Mouse (Mus musculus) left cerebral cortex, postnatal 4 days (tissue): ENCODE results near the gene Zc3h14. TPM values are rescaled to one million over a fixed set of nuclear protein-coding genes. Genes with fewer than 3 reads are reported as not detected.
A peak's percentile ranks its signal among the peaks of the same experiment; 100 is the strongest.

Source experiments
- DNase-seq: peaks from one replicate; pipeline ENCODE4 v3.0.0-alpha.2; 2022
- intact Hi-C: fragments of 180-260 bp; cut with DNase I; formaldehyde crosslinking; loops from one replicate; pipeline ENCODE4 v1.15.1; 2025
- total RNA-seq, 2 experiments: library from RNA; stranded (reverse); gene quantifications; 2 replicates each; pipeline ENCODE4 v1.2.3; 2021

The Zc3h14 gene
- total RNA-seq = 100 to 1,000 TPM; 122 to 123 TPM

DNA sequence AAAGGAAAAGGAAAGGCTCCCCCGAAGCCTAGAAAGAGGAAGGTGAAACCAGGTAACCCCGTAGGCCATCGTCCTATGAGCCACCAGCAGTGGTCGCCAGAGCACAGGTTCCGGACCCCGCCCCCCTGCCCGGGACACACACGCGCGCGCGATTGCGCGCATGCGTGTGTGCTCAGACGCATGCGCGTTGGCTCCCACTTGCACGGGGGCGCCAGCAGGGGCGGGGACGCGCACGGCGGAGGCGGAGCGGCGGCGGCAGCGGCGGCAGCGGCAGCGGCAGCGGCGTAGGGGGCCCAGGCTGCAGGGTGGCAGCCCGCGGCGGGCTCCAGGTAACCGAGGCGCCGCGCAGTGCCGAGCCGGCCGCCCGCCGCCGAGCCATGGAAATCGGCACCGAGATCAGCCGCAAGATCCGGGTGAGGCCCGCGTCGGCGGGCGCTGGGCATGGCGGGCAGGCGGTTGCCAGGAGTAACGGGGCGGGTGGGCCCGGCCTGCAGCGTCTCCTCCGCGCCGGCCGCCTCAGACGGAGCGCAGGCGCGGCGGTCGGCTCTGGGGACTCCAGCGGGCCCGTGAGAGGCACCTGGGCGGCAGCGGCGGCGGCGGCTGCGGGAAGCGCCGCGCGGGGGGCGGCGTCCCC is at the start of gene Zc3h14:
Zc3h14 (plus strand) TSS at position 219 of the 634 bp plus-strand sequence.
- peak; percentile 97 for DNase-seq
- intact Hi-C loops = loop anchor here (5.0 kb wide), 1 partner anchor 75 kb away; no protein-coding TSS in a partner anchor

DNA sequence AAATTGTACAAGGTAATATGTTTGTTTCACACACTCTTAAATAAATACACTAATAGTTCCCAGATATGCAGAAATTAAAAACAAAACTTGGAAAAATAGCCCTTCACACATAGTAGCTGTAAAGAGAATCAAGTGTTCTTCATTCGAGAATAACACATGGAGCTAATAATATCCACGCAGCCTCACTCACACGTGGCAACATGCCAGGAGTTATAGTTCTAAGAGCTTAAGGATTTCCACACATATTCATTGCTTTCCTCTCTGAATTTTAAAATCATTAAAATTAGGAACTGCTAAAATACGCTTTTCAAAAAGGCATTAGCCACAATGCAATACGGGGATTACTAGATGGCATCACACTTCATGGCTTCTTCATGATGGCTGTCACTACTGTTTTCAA is 49.6 kb upstream of the Zc3h14 start:
- intact Hi-C loops = no loop called here
- no peak for DNase-seq

DNA sequence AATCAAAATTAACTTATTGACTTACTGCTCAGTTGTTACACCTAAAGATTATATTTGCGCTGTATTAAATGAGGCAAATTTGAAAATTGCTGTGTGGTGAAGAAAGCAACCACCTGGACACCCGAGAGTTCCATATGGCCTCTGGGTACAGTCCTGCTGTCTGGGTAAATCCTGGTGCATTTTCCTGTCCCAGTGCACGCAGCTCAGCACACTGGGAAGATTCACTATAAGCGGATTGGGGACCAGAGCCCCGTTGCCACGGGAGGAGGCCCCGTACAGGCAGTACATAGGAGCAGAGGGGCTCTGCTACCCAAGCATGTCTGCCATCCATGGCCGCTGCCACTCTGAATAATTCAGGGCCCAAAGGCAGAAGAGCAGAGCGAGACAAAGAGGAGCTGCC is 45.2 kb upstream of the Zc3h14 start:
- intact Hi-C loops = no loop called here
- DNase-seq = peak; percentile 42

DNA sequence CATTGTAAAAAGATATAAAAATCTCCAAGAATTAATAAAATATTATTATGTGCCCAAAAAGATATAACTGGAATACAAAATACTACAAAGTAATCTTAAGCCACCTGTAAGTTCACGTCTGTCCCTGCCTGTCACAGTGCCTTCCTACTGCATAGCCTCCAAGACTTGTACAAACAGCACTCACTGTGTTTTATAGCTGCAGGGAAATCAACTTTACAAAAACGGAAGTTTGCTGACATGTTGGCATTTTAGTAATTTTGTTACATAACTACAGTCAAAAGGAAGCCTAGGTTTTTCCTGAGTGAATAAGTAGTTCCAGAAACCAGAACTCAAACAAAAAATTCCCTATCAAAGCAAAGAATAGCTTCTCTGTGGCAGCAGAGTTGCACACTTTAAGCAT is 43.2 kb upstream of the Zc3h14 start:
- no peak for DNase-seq
- intact Hi-C loops = no loop called here

DNA sequence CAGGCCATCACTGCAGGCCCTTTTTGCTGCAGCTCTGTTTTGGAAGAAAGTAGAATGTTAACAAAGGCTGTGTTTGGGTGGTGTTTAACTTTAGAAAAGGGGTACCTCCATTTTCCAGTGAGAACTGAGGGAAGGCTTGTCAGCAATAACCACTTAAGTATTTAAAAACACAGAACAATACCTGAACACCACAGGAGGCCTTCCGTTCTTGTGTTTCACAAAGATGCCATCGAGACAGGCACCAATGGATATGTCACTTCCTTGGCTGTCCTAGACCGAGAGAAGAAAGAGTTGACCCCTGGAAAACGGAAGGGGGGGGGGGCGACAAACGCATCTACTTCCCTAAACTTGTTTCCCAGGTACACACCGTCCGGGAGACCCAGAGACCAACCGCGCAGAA is 42.8 kb upstream of the Zc3h14 start:
- no peak for DNase-seq
- intact Hi-C loops = no loop called here

DNA sequence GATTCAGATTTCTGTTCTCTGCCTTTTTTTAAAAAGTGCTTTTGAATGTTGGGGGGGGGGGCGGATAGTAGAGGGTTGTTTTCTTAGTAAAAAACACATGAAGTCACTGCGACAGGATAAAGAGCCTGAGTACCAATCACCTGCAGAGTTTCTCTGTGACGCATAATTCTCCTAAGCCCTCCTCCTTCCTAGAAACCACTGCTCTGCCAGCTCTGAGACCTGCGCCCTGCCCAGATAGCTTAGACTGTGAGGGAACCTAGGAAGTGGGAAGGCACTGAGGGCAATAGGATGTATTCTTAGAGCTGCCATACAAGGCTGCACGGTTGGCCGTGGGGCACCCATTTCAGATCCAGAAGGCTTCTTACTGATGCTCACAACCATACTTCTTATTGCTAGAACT is 33.9 kb upstream of the Zc3h14 start:
- DNase-seq = no peak
- intact Hi-C loops = no loop called here

DNA sequence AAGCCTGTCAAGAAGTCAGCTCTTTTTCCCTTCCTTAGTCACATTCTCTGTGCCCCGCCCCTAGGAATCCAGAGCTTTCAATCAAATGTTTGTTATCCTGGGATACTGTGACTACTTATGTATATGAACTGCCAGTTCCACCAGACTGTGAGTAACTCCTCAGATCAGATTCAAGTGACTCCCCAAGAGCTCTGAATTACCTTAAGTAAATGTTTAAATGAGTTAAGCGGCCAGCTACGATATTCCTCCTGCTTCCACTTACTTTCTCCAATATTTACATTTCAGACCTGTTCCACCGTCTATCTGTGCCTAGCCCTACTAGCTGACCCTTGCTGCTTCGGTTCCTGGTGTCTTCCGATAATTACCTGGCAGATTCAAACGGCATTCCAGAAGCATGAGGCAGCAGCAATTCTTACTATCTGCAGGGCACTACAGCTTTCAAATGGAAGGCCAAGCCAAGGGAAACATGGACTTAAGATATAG is 33.1 kb upstream of the Zc3h14 start:
- intact Hi-C loops = no loop called here
- DNase-seq = no peak

DNA sequence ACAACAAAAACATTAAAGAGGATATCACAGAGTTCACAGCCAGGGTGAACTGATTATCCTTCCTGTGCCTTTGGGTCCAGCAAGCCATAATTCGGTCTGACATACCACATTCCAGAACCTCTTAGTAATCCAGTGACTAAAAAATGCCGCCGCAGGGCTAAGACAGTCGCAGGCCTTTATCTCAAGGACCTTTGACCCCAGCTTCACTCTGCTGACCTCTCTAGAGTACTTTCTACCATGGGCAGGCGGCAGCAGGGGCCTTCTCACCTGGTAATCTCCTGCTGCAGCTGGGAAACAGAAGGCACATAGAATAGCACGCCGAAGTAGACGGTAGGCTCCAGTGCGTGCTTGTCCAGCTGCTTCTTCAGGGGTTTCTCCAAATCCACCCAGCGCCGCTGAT is 32.0 kb upstream of the Zc3h14 start:
- intact Hi-C loops = no loop called here
- DNase-seq = no peak

DNA sequence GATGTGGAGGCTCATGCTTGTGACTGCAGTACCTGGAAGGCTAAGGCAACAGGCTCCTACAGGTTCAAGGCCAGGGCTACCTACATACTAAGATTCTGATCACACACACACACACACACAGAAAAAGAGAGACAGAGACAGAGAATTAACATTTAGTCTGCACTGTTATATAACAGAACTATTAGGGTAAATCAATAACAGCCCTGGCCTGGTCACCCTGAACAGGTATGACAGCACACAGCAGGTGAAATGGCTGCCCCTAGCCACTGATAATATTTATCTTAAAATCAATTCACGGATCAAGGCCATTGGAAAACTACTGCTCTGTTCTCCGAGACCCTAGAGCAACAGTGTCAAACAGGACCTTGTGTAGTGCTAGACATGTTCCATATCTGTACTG is 30.6 kb upstream of the Zc3h14 start:
- no peak for DNase-seq
- intact Hi-C loops = no loop called here

DNA sequence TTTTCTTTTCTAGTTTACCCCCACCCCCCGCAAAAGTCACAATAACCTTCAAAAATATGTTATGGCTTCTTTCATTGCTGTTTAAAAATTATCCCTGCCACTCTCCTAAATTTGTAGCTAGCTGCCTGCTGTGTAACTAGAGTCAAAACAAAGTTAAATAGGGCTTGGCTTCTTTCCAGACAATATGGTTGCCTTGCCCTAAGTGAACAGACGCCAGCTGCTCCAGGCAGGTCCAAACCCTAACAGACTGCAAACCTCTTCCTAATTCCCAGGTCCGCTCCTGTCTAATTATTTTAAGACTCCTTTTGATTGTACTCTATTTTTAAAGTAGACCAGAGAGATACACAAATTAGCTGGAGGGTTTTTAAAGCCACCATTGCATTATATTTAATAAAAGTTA is 26.1 kb upstream of the Zc3h14 start:
- DNase-seq = peak; percentile 21
- intact Hi-C loops = no loop called here

DNA sequence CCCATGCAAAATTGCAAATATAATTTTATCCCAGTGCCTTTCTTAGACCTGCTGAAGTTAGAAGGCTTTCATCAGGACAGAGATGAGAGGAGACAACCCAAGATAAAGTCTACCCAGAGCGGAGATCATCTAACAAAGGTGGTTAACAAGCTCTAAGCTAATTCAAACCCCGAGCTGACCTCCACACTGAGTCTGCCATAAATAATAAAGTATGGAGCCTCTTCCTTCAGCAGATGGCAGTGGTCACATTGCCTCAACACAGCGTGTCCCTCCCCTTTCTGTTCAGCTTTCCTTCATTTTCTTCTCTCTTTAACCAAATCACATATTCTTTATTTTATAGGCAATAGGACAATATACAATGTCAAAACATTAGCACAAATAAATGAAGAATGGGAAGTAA is 25.7 kb upstream of the Zc3h14 start:
- intact Hi-C loops = no loop called here
- no peak for DNase-seq

DNA sequence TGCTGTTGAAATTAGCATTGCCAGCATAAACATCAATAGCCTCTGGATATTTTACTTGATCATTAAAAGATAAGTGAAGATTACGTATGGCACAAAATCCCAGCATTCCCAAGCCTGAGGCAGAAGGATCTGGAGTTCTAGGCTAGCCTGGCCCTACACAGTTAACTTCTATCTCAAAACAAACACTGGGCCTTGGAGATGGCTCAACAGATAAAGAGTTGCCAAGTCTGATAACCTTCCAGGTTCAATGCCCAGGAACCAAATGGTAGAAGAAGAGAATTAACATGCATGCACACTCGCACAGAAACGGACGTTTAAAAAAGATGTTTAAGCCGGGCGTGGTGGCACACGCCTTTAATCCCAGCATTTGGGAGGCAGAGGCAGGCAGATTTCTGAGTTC is 22.5 kb upstream of the Zc3h14 start:
- no peak for DNase-seq
- intact Hi-C loops = no loop called here

DNA sequence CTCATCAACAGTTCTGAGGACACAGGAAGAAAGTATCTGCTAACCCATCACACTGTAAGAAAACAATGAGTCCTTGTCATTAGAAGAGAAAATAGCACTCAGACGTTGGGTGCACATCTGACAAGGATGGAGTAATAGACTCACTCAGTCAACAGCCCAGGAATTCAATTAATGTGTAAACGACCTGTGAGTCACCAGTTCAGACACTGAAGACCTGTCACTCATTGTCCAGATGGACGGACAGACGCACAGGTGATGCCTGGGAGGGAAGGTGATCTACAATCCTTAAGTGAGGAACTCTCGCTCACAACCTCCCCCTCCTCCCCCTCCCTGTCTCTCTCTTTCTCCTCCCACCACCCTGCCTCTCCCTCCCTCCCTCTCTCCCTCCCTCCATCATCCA is 21.8 kb upstream of the Zc3h14 start:
- no peak for DNase-seq
- intact Hi-C loops = no loop called here

DNA sequence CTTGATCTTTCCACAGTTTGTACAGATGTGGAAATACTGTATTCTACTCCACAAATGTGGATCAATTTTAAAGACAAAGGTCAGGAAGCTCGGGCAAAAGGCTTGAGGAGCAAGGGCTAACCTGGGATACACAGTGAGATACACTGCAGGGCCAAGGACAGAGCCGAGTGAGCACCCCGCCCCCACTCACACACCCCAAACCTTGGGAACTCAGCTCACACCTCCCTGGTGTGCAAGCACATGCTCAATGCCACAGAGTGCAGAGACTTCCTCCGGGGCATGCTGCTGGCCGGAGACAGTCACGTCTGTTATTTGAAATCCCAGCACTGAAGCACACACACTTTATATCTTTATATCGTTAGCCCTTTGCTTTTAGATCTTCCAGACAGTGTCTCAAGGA is 20.7 kb upstream of the Zc3h14 start:
- intact Hi-C loops = no loop called here
- DNase-seq = no peak

DNA sequence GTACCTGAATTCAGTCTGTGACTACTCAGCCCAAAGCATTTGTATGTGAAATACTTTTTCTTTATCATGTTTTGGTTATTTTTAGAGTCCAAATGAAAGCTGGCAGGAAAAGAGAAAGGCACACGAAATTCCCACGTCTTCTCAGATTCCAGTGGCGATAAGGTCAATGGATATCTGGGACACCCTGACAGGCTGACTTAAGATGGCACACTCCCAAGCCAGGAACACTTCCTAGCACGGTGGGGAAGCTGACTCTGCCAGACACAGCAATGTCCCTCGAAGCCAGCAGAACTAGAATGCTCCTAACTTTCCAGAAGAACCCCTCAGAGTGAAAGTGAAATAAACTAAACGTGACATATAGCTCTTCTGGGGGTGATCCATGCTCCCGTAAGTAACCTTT is 19.6 kb upstream of the Zc3h14 start:
- intact Hi-C loops = no loop called here
- no peak for DNase-seq

DNA sequence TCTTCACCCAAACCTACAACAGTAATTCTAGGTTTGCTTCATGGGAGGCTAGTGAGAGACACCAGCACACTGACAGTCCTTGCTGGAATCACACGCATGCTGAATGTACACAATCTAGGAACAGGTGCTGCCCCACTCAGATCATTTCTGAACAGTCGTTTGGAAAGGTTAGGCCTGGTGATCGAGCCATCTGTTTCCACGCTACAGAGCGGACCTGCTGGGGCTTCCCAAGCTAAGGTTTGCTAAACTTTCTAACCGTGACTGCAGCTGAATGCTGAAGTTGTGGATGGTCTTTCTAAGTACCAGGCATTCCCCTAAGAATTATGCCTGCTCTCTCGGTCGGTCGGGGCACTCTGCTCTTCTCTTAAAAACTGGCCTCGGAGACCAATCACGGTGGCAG is 16.1 kb upstream of the Zc3h14 start:
- intact Hi-C loops = no loop called here

DNA sequence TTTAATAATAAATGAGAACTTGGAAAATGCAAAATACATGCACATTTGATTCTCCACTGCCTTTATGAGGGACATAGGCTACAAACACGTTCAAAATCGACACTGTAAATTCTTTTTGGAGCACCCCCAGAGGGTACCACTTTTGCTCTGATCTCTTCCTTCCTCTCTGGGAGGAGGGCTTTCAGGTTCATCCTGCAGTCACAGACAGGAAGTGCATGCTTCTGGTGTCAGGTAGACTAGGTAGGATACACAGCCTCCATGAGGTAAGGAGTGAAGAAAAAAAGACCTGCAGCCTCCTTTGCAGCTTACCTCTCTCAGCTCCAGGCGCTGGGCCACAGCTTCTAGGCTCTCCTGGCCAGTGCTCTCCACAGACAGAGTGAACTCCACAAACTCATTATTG is 13.6 kb upstream of the Zc3h14 start:
- intact Hi-C loops = no loop called here
- DNase-seq = no peak

More for the DNA sequence above, 16.1 kb upstream of the Zc3h14 start:
- no peak for DNase-seq

DNA sequence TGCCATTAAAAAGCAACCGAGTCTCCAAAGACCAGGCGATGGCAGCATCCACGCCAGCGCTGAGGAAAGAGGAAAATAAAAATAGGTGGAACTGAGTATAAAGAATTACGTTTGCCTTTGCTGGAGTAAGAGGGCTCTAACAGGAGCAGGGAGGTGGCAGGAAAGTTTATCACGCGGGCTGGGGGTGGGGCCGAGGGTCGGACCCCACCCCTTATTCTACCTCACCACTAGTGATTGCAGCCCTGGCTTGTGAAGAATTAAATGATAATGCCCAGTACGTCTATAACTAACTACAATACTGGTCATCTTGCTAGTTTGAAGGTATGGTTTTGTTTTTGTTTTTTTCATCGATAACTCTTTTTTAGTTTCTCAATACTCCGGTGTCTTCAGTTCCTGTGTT is 13.0 kb upstream of the Zc3h14 start:
- intact Hi-C loops = no loop called here
- no peak for DNase-seq

DNA sequence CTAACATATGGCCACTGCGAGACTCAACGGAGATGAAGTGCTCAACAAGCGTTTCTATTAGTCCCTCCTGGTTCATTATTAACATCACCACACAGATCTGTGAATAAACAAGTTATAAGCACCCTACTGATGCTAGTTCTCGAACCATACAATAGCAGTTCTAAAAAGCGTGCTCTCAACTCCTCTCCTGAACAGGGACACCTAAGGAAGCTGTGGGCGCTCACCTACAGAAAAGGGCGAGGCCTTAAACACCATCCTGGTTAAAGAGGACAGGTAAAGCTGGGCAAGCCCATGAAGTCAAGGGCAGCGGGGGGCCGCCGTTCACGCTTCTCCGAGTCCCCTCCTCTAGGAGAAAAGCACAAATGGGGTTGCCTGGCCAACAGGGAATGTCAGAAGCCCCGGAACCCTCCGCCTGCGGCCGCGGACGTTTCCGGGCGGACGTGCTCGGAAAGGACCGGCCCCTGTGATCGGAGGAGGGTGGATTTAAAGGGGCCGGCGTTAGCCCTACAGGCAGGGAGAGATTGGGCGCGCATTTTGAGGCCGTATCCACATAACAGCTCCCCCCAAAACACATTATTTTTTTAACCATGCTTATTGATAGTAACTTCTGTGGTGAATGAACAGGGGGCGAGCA is 12.4 kb upstream of the Zc3h14 start:
- DNase-seq = peak; percentile 90
- intact Hi-C loops = no loop called here

DNA sequence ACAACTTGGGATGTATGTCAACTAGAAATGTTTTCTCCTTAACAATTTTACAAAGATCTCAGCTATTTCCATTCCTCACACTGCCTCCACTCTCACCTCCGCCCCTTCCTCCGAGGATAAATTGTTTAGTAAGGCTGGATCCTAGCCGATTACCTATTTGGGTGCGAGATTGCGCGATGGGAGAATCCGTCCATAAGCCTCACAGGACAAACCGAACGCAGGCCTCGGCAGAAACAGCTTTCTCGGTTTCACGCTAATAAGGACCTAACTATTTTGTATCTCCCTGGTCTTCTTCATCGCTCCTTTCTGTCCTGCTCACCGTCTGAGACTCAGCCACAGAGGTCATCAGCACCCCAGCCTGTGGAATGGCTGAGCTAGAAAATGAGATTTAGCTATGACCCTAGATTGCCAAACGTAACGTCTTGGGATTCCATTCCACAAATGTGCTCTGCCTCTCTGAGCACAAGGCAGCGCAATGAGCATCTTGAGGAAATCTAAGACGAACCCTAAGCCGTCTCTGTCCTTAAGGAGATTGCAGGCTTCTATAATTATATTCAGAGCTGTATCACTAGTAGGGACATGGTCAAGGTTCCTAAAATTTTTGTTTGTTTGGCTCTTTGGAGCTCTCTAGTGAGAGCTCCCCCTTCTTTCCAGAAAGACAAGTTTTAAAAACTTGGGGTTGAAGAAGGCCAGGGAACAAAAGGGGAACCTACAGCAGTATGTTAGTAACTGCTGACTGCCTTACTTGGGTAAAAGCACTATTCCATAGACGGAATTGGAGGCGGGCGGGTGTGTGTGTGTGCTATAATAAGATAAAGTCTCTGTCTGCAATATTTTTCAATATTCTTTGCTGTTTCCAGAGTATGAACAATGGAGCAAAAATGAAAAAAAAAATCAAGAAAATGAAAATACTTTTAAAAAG is 11.6 kb upstream of the Zc3h14 start:
- intact Hi-C loops = no loop called here
- no peak for DNase-seq

DNA sequence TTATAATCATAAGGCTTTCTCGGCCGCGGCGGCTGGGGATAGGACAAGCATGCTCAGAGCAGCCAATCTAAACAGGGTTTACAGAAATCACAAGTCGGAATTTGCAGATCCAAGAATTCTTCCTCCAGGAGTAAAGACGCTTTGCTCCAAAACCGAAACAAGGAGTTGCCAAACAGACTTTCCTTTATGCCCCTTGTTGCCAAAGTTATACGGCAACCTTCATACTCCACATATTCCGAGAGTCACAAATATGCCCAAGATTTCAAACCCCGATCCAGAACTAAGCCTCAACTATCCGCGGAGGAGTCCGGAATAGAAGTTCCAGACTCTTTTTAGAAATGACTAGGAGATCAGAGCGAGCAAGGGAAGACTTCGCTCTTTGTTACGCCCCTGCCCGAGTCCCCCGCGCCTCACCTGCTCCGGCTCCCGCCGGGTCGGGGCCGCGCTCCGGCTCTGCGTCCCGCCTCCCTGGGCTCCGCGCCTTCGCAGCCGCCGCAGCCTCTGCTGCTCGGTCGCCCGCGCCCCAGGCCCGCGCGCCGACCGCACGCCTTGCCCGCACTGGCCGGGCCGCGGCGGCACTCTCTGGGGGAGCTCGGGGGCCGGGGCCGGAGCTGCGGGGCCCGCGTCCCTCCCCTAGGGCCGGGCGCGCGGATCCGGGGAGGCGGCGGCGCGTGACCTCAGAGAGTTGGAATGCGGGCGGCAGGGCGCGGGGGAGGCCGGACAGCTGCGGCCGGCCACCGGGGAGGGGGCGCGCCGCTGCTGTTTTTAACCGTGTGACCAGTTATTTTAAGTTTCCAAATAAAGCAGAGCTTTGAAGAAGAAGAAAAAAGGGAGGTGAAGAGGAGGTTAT is 9.6 kb upstream of the Zc3h14 start, which contains the start of gene Ptpn21:
Ptpn21 (minus strand) TSS at position 455 of the 850 bp plus-strand sequence.
- intact Hi-C loops = no loop called here
- peak; percentile 29 for DNase-seq
